Mouse (Mus musculus) liver, adult 2 months (tissue): ENCODE measurements around the gene Scarf2. TPM values are rescaled to one million over a fixed set of nuclear protein-coding genes. Genes with fewer than 3 reads are reported as not detected.

Experiments
- DNase-seq: peaks from one replicate; pipeline ENCODE4 v3.0.0-alpha.2; 2011; ENCODE audit warnings: low read depth, low spot score; ENCODE audit errors: extremely low read depth
- H3K27ac ChIP-seq: fragments of 200-500 bp; replicated peaks from 2 replicates; pipeline ENCODE4 v1.5.1; 2012; ENCODE audit warnings: low read depth, mild to moderate bottlenecking, control low read depth, inconsistent platforms, low read length; ENCODE audit not compliant: insufficient read depth
- H3K27me3 ChIP-seq: fragments of 200-500 bp; 2 replicates; pipeline ENCODE4 v1.6.1; 2012; ENCODE audit warnings: mild to moderate bottlenecking, moderate library complexity, low read length, inconsistent platforms; ENCODE audit not compliant: control insufficient read depth, insufficient read depth
- H3K36me3 ChIP-seq: fragments of 200-500 bp; 2 replicates; pipeline ENCODE4 v1.6.1; 2012; ENCODE audit warnings: low read length, inconsistent platforms; ENCODE audit not compliant: control insufficient read depth, insufficient read depth
- H3K4me1 ChIP-seq: fragments of 200-500 bp; 2 replicates; pipeline ENCODE4 v1.6.1; 2011; ENCODE audit warnings: low read length; ENCODE audit not compliant: control insufficient read depth, insufficient read depth
- H3K4me3 ChIP-seq: fragments of 200-500 bp; 2 replicates; pipeline ENCODE4 v1.5.1; 2011; ENCODE audit warnings: low read depth, mild to moderate bottlenecking, control low read depth, low read length, moderate library complexity; ENCODE audit not compliant: insufficient read depth
- H3K79me2 ChIP-seq: fragments of 200-500 bp; 2 replicates; pipeline ENCODE4 v1.6.1; 2012; ENCODE audit warnings: inconsistent platforms, mild to moderate bottlenecking, low read length, moderate library complexity; ENCODE audit not compliant: control insufficient read depth, insufficient read depth
- H3K9ac ChIP-seq: fragments of 200-500 bp; 2 replicates; pipeline ENCODE4 v1.6.1; 2012; ENCODE audit warnings: low read depth, mild to moderate bottlenecking, control low read depth, inconsistent platforms, low read length
- CTCF ChIP-seq: fragments of 200-500 bp; IDR thresholded peaks from 2 replicates; pipeline ENCODE4 v1.5.1; 2011; ENCODE audit warnings: low read depth, low read length, control low read depth
- WGBS: fragments of 180-500 bp; shearing (Covaris S2); methylation state at CpG from one replicate; pipeline ENCODE4 v1.1.7; 2018; 5-methylcytosine and 5-hydroxymethylcytosine counted together
- polyA plus RNA-seq: library from polyadenylated mRNA; depleted of rRNA; stranded (reverse); fragments of >200 nt; gene quantifications from 2 replicates; pipeline ENCODE4 v1.2.3, GENCODE M21; 2012; rRNA removed
- total RNA-seq: library from RNA; depleted of rRNA; stranded (reverse); fragments of >200 nt; gene quantifications from 2 replicates; pipeline ENCODE4 v1.2.3, GENCODE M21; 2014; rRNA removed

The Scarf2 gene
- total and polyA plus RNA-seq, 2 experiments: 1.8 to 7.7 TPM

DNA sequence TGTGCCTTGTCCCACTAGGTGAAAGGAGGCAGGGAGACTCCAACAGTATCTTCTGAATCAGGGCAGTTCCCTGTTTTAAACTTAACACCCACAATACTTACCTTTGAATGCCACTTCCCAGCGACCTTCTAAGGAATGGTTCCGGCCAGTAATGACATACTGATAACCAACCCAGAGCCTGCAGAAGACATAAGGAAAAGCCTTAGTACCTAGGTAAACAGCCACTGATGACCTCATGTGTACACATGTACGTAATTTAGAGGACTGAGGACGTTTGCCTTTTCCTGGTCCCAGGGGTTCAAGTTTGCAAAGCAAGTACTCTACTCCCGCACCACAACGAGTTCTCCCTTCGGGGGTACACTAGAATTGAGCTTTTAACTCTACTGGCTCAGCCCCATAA is 60.1 kb downstream of the Scarf2 start:
- Histone ChIP-seq H3K27ac (no peak overlapping the region), H3K27me3 (no peaks in the 10 kb centered on the region), H3K4me1 (no peaks in the 10 kb centered on the region), H3K9ac (no peak overlapping the region), H3K36me3 (peaks cover 48% of the 10 kb centered on the region), H3K4me3 (no peak overlapping the region), H3K79me2 (no peaks in the 10 kb centered on the region)
- no peak for TF ChIP-seq CTCF
- WGBS: 80% methylated on average over 7 of the region's 7 CpGs
- no peak for DNase-seq

Other genes starting within 250 kb of the Scarf2 start
- not detected in 2 replicates for gene Lrrc74b, start 236.0 kb upstream of the Scarf2 start, total RNA-seq
- not detected in 2 replicates for gene Lrrc74b, start 236.0 kb upstream of the Scarf2 start, polyA plus RNA-seq
- under 0.01 TPM in 1 of 2 replicates, not detected in the other for gene P2rx6, start 235.4 kb upstream of the Scarf2 start, total RNA-seq
- gene P2rx6, start 235.4 kb upstream of the Scarf2 start, polyA plus RNA-seq: 0.12 TPM in 1 of 2 replicates, not detected in the other
- 0.74 TPM in 2 replicates for gene Slc7a4, start 214.1 kb upstream of the Scarf2 start, total RNA-seq
- gene Slc7a4, start 214.1 kb upstream of the Scarf2 start, polyA plus RNA-seq: 1.9 and 5.3 TPM in 2 replicates
- 3.6 and 6.0 TPM in 2 replicates for gene Smpd4, start 177.9 kb upstream of the Scarf2 start, total RNA-seq
- gene Smpd4, start 177.9 kb upstream of the Scarf2 start, polyA plus RNA-seq: 15.2 and 26.9 TPM in 2 replicates
- not detected in 2 replicates for gene Ccdc74a, start 150.8 kb upstream of the Scarf2 start, total RNA-seq
- gene Ccdc74a, start 150.8 kb upstream of the Scarf2 start, polyA plus RNA-seq: not detected in 2 replicates
- 14.8 and 23.4 TPM in 2 replicates for gene Med15, start 64.4 kb upstream of the Scarf2 start, total RNA-seq
- gene Med15, start 64.4 kb upstream of the Scarf2 start, polyA plus RNA-seq: 32.6 and 49.7 TPM in 2 replicates
- 9.7 and 10.2 TPM in 2 replicates for gene Klhl22, start 37.7 kb upstream of the Scarf2 start, total RNA-seq
- 25.5 and 28.2 TPM in 2 replicates for gene Klhl22, start 37.7 kb upstream of the Scarf2 start, polyA plus RNA-seq
- not detected in 2 replicates for gene B830017H08Rik, start 35.8 kb downstream of the Scarf2 start, total RNA-seq
- not detected in 2 replicates for gene B830017H08Rik, start 35.8 kb downstream of the Scarf2 start, polyA plus RNA-seq
- gene Car15, start 41.1 kb downstream of the Scarf2 start, total RNA-seq: 0.27 and 1.0 TPM in 2 replicates
- 1.6 and 3.7 TPM in 2 replicates for gene Car15, start 41.1 kb downstream of the Scarf2 start, polyA plus RNA-seq
- 0.07 and 0.09 TPM in 2 replicates for gene Gm20518, start 94.4 kb downstream of the Scarf2 start, total RNA-seq
- 0.17 and 0.34 TPM in 2 replicates for gene Gm20518, start 94.4 kb downstream of the Scarf2 start, polyA plus RNA-seq
- 0.09 and 0.20 TPM in 2 replicates for gene Tssk1, start 96.9 kb downstream of the Scarf2 start, total RNA-seq
- gene Tssk1, start 96.9 kb downstream of the Scarf2 start, polyA plus RNA-seq: 0.04 and 0.06 TPM in 2 replicates
- gene Dgcr2, start 101.3 kb downstream of the Scarf2 start, total RNA-seq: 31.6 and 44.7 TPM in 2 replicates
- 82.2 and 97.1 TPM in 2 replicates for gene Dgcr2, start 101.3 kb downstream of the Scarf2 start, polyA plus RNA-seq
- not detected in 2 replicates for gene Tssk2, start 101.4 kb downstream of the Scarf2 start, total RNA-seq
- not detected in 2 replicates for gene Tssk2, start 101.4 kb downstream of the Scarf2 start, polyA plus RNA-seq
- gene Ess2, start 114.1 kb downstream of the Scarf2 start, total RNA-seq: 3.4 and 3.9 TPM in 2 replicates
- gene Ess2, start 114.1 kb downstream of the Scarf2 start, polyA plus RNA-seq: 6.0 and 8.7 TPM in 2 replicates
- not detected in 2 replicates for gene Gsc2, start 117.8 kb downstream of the Scarf2 start, total RNA-seq
- gene Gsc2, start 117.8 kb downstream of the Scarf2 start, polyA plus RNA-seq: not detected in 2 replicates
- gene Slc25a1, start 130.9 kb downstream of the Scarf2 start, total RNA-seq: 164 and 194 TPM in 2 replicates
- 364 and 373 TPM in 2 replicates for gene Slc25a1, start 130.9 kb downstream of the Scarf2 start, polyA plus RNA-seq
- not detected in 2 replicates for gene Vpreb2, start 183.1 kb downstream of the Scarf2 start, total RNA-seq
- gene Vpreb2, start 183.1 kb downstream of the Scarf2 start, polyA plus RNA-seq: not detected in 2 replicates